Mouse (Mus musculus) hindbrain, embryonic 16.5 days (tissue): ENCODE results near the gene Stag2. TPM values are rescaled to one million over a fixed set of nuclear protein-coding genes. Genes with fewer than 3 reads are reported as not detected.

Source experiments
- ATAC-seq: fragments of 200-750 bp; cut with Nextera tagmentation; 2 replicates; pipeline ENCODE4 v1.8.0; 2017; ENCODE audit warnings: moderate TSS enrichment, moderate library complexity
- H3K27ac ChIP-seq: fragments of 300-500 bp; sonication (generic); 2 replicates; pipeline ENCODE4 v1.5.1; 2014; ENCODE audit warnings: low read depth, mild to moderate bottlenecking, control low read depth, low read length, moderate library complexity
- H3K27me3 ChIP-seq: fragments of 300-500 bp; sonication (generic); replicated peaks from 2 replicates; pipeline ENCODE4 v1.6.1; 2014; ENCODE audit warnings: low read length; ENCODE audit not compliant: control insufficient read depth, insufficient read depth
- H3K36me3 ChIP-seq: fragments of 300-500 bp; sonication (generic); 2 replicates; pipeline ENCODE4 v1.6.1; 2014; ENCODE audit warnings: mild to moderate bottlenecking, low read length, moderate library complexity, mixed read lengths; ENCODE audit not compliant: control insufficient read depth, insufficient read depth
- H3K4me1 ChIP-seq: fragments of 300-500 bp; sonication (generic); 2 replicates; pipeline ENCODE4 v1.6.1; 2014; ENCODE audit warnings: low read depth, low read length; ENCODE audit not compliant: control insufficient read depth, insufficient read depth
- H3K4me2 ChIP-seq: fragments of 300-500 bp; sonication (generic); 2 replicates; pipeline ENCODE4 v1.6.1; 2014; ENCODE audit warnings: mild to moderate bottlenecking, low read length, control low read depth, moderate library complexity
- H3K4me3 ChIP-seq: fragments of 300-500 bp; sonication (generic); 2 replicates; pipeline ENCODE4 v1.5.1; 2014; ENCODE audit warnings: mild to moderate bottlenecking, low read length, control low read depth, moderate library complexity
- H3K9ac ChIP-seq: fragments of 300-500 bp; sonication (generic); 2 replicates; pipeline ENCODE4 v1.6.1; 2014; ENCODE audit warnings: low read depth, mild to moderate bottlenecking, control low read depth, low read length, moderate library complexity
- H3K9me3 ChIP-seq: fragments of 300-500 bp; sonication (generic); 2 replicates; pipeline ENCODE4 v1.6.1; 2014; ENCODE audit warnings: mild to moderate bottlenecking, low read length, moderate library complexity; ENCODE audit not compliant: control insufficient read depth
- WGBS: fragments of 180-500 bp; shearing (Covaris S2); extraction: QIAGEN DNeasy Blood & Tissue Kit; methylation state at CpG from one replicate; pipeline ENCODE4 v1.1.7; 2014; 5-methylcytosine and 5-hydroxymethylcytosine counted together
- polyA plus RNA-seq: library from polyadenylated mRNA; unstranded; fragments of >200 nt; fragmentation: Nextera tagmentation; extraction: Ambion mirVana; gene quantifications from 2 replicates; pipeline ENCODE4 v1.2.1, GENCODE M21; 2015

The Stag2 gene
- polyA plus RNA-seq, 1 experiment from 2014 or later = 17.2 TPM

- no peak for ATAC-seq
- WGBS = 88% methylated on average over 2 of the region's 2 CpGs
- Histone ChIP-seq H3K36me3 (no peaks in the 10 kb centered on the region), H3K9ac (no peak overlapping the region), H3K4me2 (no peak overlapping the region), H3K4me1 (no peaks in the 10 kb centered on the region), H3K27me3 (no peaks in the 10 kb centered on the region), H3K27ac (no peak overlapping the region), H3K4me3 (no peak overlapping the region), H3K9me3 (no peaks in the 10 kb centered on the region)
Measured at GRCm38 (mm10) chrX:42188825-42189426, 39.8 kb downstream of the Stag2 start.

DNA sequence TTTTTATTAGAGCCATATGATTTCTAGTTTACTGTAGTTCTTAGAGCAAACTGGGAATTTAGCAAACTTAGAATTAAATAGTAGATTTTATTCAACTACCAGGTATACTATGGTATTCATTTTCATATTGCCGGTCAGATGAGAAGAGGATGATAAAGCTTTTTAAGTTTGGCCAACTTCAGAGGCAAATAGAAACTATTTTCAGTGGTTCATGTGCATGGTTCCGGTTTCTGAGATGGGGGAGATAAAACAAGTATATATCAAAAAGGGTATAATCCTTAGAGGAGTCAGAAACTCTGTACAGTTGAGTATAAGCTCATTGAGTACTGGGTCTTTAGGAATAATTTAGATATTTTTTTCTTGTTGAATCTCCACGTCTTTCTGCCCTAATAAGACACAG, 45.5 kb downstream of the Stag2 start:
- Histone ChIP-seq H3K4me3 (no peak overlapping the region), H3K9ac (no peak overlapping the region), H3K36me3 (no peaks in the 10 kb centered on the region), H3K9me3 (no peaks in the 10 kb centered on the region), H3K4me1 (no peaks in the 10 kb centered on the region), H3K27ac (no peak overlapping the region), H3K27me3 (no peaks in the 10 kb centered on the region), H3K4me2 (no peak overlapping the region)
- 95% methylated on average over 3 of the region's 3 CpGs for WGBS
- ATAC-seq = no peak

DNA sequence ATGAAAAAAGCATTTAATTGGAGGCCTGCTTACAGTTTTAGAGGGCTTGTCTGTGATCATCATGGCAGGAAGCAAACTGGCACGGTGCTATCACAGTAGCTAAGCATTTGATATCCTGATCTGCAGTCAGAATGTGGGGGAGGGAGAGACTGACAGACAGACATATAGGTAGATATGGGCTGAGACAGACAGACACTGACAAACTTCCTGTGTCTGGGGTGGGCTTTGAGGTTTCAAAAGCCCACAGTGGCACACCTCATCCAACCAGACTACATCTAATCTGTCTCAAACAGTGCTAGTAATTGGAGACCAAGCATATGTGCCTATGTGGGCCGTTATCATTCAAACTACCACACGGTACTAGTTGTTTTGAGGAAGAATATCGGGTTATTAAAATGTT, 53.4 kb downstream of the Stag2 start:
- H3K4me2 ChIP-seq = no peak overlapping the region
- no peaks in the 10 kb centered on the region for H3K9me3 ChIP-seq
- no peak overlapping the region for H3K9ac ChIP-seq
- no peaks in the 10 kb centered on the region for H3K4me1 ChIP-seq
- no peaks in the 10 kb centered on the region for H3K27me3 ChIP-seq
- ATAC-seq = no peak
- 94% methylated on average over 4 of the region's 4 CpGs for WGBS
- no peaks in the 10 kb centered on the region for H3K36me3 ChIP-seq
- H3K27ac ChIP-seq = no peak overlapping the region
- no peak overlapping the region for H3K4me3 ChIP-seq

DNA sequence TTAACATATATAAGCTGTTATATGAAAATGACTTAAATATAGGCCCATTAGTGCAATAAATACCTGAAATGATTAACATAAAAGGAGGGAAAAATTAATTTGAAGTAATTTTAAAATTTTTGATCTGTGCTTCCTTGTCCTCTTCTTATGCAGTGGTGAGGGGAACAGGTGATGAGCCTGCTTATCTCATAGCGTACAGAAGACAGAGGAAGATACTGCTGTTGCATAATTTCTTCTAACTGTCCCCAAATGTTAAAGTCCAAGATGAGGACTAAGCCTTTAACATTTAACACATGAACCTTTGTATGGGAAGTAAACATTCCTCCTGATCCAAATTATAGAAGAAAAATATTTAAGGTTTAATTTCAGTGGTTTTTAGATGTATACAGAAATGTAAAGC, 66.6 kb downstream of the Stag2 start:
- Histone ChIP-seq H3K36me3 (no peaks in the 10 kb centered on the region), H3K4me1 (no peaks in the 10 kb centered on the region), H3K9ac (no peak overlapping the region), H3K27me3 (no peaks in the 10 kb centered on the region), H3K4me3 (no peak overlapping the region), H3K27ac (no peak overlapping the region), H3K4me2 (no peak overlapping the region), H3K9me3 (no peaks in the 10 kb centered on the region)
- ATAC-seq = no peak
- WGBS = 74% methylated on average over 1 of the region's 1 CpGs

DNA sequence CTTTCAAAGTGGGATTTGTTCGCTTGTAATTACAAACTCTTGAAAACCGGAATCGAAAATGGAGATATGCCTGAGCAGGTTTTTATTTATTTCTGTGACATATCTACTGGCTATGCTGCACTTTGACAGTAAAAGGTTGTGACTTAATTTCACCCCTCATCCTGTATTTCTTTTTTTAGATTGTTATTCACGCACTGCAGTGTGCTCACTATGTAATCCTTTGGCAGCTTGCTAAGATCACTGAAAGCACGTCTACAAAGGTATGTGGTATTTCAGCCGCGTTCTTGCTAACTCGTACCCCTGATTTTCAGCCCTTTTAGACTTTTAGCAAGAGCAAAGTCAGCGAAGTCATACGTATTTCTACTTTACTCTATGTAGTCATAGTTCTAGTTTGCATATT, 101.2 kb downstream of the Stag2 start:
- Histone ChIP-seq H3K27ac (no peak overlapping the region), H3K4me3 (no peak overlapping the region), H3K36me3 (no peaks in the 10 kb centered on the region), H3K9me3 (no peaks in the 10 kb centered on the region), H3K9ac (no peak overlapping the region), H3K4me1 (no peaks in the 10 kb centered on the region), H3K27me3 (no peaks in the 10 kb centered on the region), H3K4me2 (no peak overlapping the region)
- no peak for ATAC-seq
- 93% methylated on average over 10 of the region's 10 CpGs for WGBS

DNA sequence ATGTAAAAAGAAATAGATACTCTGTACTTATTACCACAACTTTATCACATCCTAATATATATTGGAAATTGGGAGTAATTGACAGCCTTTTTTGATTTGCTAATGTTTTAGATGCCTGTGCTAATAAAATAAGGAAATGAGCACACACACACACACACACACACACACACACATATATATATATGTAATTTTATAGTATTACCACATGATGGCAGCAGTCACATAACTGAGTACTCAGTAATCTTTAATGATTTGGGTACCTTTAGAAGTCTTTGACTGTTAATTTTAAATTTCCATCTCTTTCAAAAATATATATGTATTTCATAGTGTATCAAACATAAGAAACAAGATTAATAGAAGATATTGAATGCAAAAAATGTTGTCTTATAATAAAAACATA, 123.6 kb downstream of the Stag2 start:
- Histone ChIP-seq H3K4me2 (no peak overlapping the region), H3K9ac (no peak overlapping the region), H3K4me3 (no peak overlapping the region), H3K27ac (no peak overlapping the region), H3K36me3 (no peaks in the 10 kb centered on the region), H3K4me1 (no peaks in the 10 kb centered on the region), H3K27me3 (no peaks in the 10 kb centered on the region), H3K9me3 (no peaks in the 10 kb centered on the region)
- 0 out of 2 replicates have a peak, but pooled peaks have one; percentile 14 for ATAC-seq

GRCm38 (mm10) chrX:42290215-42290614, 141.1 kb downstream of the Stag2 start:
- H3K9ac ChIP-seq = no peak overlapping the region
- no peak for ATAC-seq
- H3K4me3 ChIP-seq = no peak overlapping the region
- H3K4me2 ChIP-seq = no peak overlapping the region
- no peaks in the 10 kb centered on the region for H3K4me1 ChIP-seq
- WGBS = 86% methylated on average over 3 of the region's 3 CpGs
- H3K27ac ChIP-seq = no peak overlapping the region
- H3K9me3 ChIP-seq = no peaks in the 10 kb centered on the region
- no peaks in the 10 kb centered on the region for H3K36me3 ChIP-seq
- H3K27me3 ChIP-seq = no peaks in the 10 kb centered on the region

DNA sequence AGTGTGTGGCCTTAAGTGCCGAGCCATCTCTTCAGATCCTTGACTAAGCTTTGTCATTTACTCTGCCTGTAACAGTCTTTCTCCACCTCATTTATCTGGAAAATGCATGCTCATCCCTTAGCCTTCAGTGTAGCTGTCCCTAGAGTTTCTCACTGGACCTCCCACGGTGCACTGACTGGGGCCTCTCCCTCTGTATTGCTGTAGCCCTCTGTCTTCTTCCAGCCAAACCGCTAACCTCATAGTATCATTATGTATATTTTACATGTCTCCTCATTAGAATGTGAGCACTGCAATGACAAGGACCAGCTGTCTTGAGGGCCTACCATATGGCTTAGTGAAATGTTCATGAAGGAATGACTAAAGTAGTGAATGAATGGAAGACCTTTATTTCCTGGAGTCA, 166.1 kb downstream of the Stag2 start:
- Histone ChIP-seq H3K4me3 (no peak overlapping the region), H3K9ac (no peak overlapping the region), H3K9me3 (no peaks in the 10 kb centered on the region), H3K27me3 (no peaks in the 10 kb centered on the region), H3K27ac (no peak overlapping the region), H3K4me2 (no peak overlapping the region), H3K36me3 (no peaks in the 10 kb centered on the region), H3K4me1 (no peaks in the 10 kb centered on the region)
- WGBS = 84% methylated on average over 3 of the region's 3 CpGs
- no peak for ATAC-seq

- H3K4me2 ChIP-seq = no peak overlapping the region
- no peak overlapping the region for H3K9ac ChIP-seq
- no peaks in the 10 kb centered on the region for H3K9me3 ChIP-seq
- H3K36me3 ChIP-seq = no peaks in the 10 kb centered on the region
- H3K4me1 ChIP-seq = no peaks in the 10 kb centered on the region
- no peak overlapping the region for H3K4me3 ChIP-seq
- H3K27ac ChIP-seq = no peak overlapping the region
- WGBS = 37% methylated on average over 5 of the region's 5 CpGs
- H3K27me3 ChIP-seq = no peaks in the 10 kb centered on the region
- no peak for ATAC-seq
Measured at GRCm38 (mm10) chrX:42320424-42320823, 171.3 kb downstream of the Stag2 start.
